Mouse (Mus musculus) cerebellum, adult 11-12 months (tissue): ENCODE measurements around the gene Ern1.

Experiments used
- DNase-seq: peaks from one replicate; pipeline ENCODE4 v3.0.0; 2022

Gene Ern1

GRCm38 (mm10) chr11:106487733-106488115 is at the start of gene Ern1:
Gene Ern1 (minus strand): TSS chr11:106487852.
- peak; percentile 92 for DNase-seq

- no peak for DNase-seq
These were observed 48.7 kb upstream of the Ern1 start for GRCm38 (mm10) chr11:106536253-106536912.

GRCm38 (mm10) chr11:106535660-106536252 is 48.1 kb upstream of the Ern1 start:
- DNase-seq, result no peak

GRCm38 (mm10) chr11:106532248-106532790 is 44.7 kb upstream of the Ern1 start:
- DNase-seq, result no peak

- no peak for DNase-seq
These were observed 42.1 kb upstream of the Ern1 start for GRCm38 (mm10) chr11:106529786-106530185.

- DNase-seq, result no peak
These were observed 41.5 kb upstream of the Ern1 start for GRCm38 (mm10) chr11:106529113-106529512.

- DNase-seq, result no peak
These were observed 40.3 kb upstream of the Ern1 start for GRCm38 (mm10) chr11:106527926-106528325.

- DNase-seq, result no peak
These were observed 39.6 kb upstream of the Ern1 start for GRCm38 (mm10) chr11:106527147-106527821.

- DNase-seq, result no peak
These were observed 34.9 kb upstream of the Ern1 start for GRCm38 (mm10) chr11:106522538-106522937.

GRCm38 (mm10) chr11:106521612-106522011 is 34.0 kb upstream of the Ern1 start:
- no peak for DNase-seq

GRCm38 (mm10) chr11:106520404-106520803 is 32.8 kb upstream of the Ern1 start:
- DNase-seq, result no peak

GRCm38 (mm10) chr11:106519519-106519918 is 31.9 kb upstream of the Ern1 start:
- DNase-seq, result no peak

- no peak for DNase-seq
These were observed 30.7 kb upstream of the Ern1 start for GRCm38 (mm10) chr11:106518391-106518790.

GRCm38 (mm10) chr11:106515079-106515745 is 27.6 kb upstream of the Ern1 start:
- no peak for DNase-seq

- DNase-seq, result no peak
These were observed 26.8 kb upstream of the Ern1 start for GRCm38 (mm10) chr11:106514446-106514845.

- DNase-seq, result no peak
These were observed 25.5 kb upstream of the Ern1 start for GRCm38 (mm10) chr11:106513166-106513565.

GRCm38 (mm10) chr11:106512006-106512390 is 24.3 kb upstream of the Ern1 start:
- no peak for DNase-seq

GRCm38 (mm10) chr11:106511236-106512005 is 23.8 kb upstream of the Ern1 start:
- no peak for DNase-seq

- no peak for DNase-seq
These were observed 20.0 kb upstream of the Ern1 start for GRCm38 (mm10) chr11:106507638-106508037.

- DNase-seq, result no peak
These were observed 18.6 kb upstream of the Ern1 start for GRCm38 (mm10) chr11:106506211-106506610.

GRCm38 (mm10) chr11:106504129-106504528 is 16.5 kb upstream of the Ern1 start:
- DNase-seq, result no peak

GRCm38 (mm10) chr11:106503425-106503717 is 15.7 kb upstream of the Ern1 start:
- DNase-seq, result peak; percentile 28
